Mouse (Mus musculus): ENCODE measurements around the gene Ston2.

DNA sequence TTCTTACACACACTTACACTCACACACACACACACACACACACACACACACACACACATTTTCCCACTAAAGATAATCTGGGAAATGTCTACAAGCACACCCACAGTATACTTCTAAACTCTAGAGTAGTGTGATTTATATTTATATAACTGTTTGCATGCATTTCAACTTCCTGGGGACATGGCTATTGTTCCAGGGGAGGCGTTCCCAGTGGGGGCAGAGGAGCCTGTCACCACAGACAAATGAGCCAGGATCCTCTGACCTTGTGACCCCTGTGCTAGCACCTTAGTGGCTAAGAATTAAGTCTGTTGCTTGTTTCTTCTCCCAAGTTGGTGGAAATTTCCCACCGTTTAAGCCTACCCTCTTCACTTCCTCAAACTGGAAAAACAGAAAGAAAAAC, 23.1 kb downstream of the Ston2 start:
- TF ChIP-seq TAL1 (IDR thresholded peaks at IDR 0.05; ENCODE audit: low read length), result no peak
- no peak for TF ChIP-seq GATA1 (IDR thresholded peaks at IDR 0.05; ENCODE audit: low read length)
